Mouse (Mus musculus): ENCODE data around the gene Upk1b. TPM values are rescaled to one million over a fixed set of nuclear protein-coding genes. Genes with fewer than 3 reads are reported as not detected.

Gene Upk1b
- polyA plus RNA-seq, 1 experiment from 2014 or later, result 1.6 TPM

- Histone ChIP-seq H3K9me3 (ENCODE audit: control insufficient read depth, low read length) (no peaks in the 10 kb centered on the region), H3K27me3 (ENCODE audit: control insufficient read depth, insufficient read depth, low read length) (no peaks in the 10 kb centered on the region), H3K4me3 (ENCODE audit: low read depth, low read length) (no peak overlapping the region), H3K27ac (ENCODE audit: low read depth, low read length) (no peak overlapping the region), H3K36me3 (ENCODE audit: control insufficient read depth, insufficient read depth, low read length) (no peaks in the 10 kb centered on the region), H3K9ac (ENCODE audit: low read length) (no peak overlapping the region), H3K4me1 (replicated peaks; ENCODE audit: control insufficient read depth, insufficient read depth, low read length) (no peaks in the 10 kb centered on the region), H3K4me2 (ENCODE audit: low read depth, low read length, severe bottlenecking) (no peak overlapping the region)
- ATAC-seq (replicated peaks; ENCODE audit: low FRiP score) (no peak), DNase-seq (ENCODE audit: low spot score) (no peak)
- WGBS, result 87% methylated on average over 9 of the region's 9 CpGs
These were observed 30.6 kb downstream of the Upk1b start for GRCm38 (mm10) chr16:38769529-38769928.

- 92% methylated on average over 8 of the region's 8 CpGs for WGBS
- ATAC-seq (replicated peaks; ENCODE audit: low FRiP score) (no peak), DNase-seq (ENCODE audit: low spot score) (no peak)
- Histone ChIP-seq H3K27ac (ENCODE audit: low read depth, low read length) (no peak overlapping the region), H3K9me3 (ENCODE audit: control insufficient read depth, low read length) (no peaks in the 10 kb centered on the region), H3K36me3 (ENCODE audit: control insufficient read depth, insufficient read depth, low read length) (no peaks in the 10 kb centered on the region), H3K4me3 (ENCODE audit: low read depth, low read length) (no peak overlapping the region), H3K27me3 (ENCODE audit: control insufficient read depth, insufficient read depth, low read length) (no peaks in the 10 kb centered on the region), H3K4me2 (ENCODE audit: low read depth, low read length, severe bottlenecking) (no peak overlapping the region), H3K9ac (ENCODE audit: low read length) (no peak overlapping the region), H3K4me1 (replicated peaks; ENCODE audit: control insufficient read depth, insufficient read depth, low read length) (no peaks in the 10 kb centered on the region)
These were observed 31.7 kb downstream of the Upk1b start for GRCm38 (mm10) chr16:38768386-38768785.

- Histone ChIP-seq H3K9ac (ENCODE audit: low read length) (no peak overlapping the region), H3K36me3 (ENCODE audit: control insufficient read depth, insufficient read depth, low read length) (no peaks in the 10 kb centered on the region), H3K4me2 (ENCODE audit: low read depth, low read length, severe bottlenecking) (no peak overlapping the region), H3K27ac (ENCODE audit: low read depth, low read length) (no peak overlapping the region), H3K27me3 (ENCODE audit: control insufficient read depth, insufficient read depth, low read length) (no peaks in the 10 kb centered on the region), H3K4me3 (ENCODE audit: low read depth, low read length) (no peak overlapping the region), H3K9me3 (ENCODE audit: control insufficient read depth, low read length) (no peaks in the 10 kb centered on the region), H3K4me1 (replicated peaks; ENCODE audit: control insufficient read depth, insufficient read depth, low read length) (no peaks in the 10 kb centered on the region)
- no peak for DNase-seq (ENCODE audit: low spot score)
- WGBS, result 92% methylated on average over 8 of the region's 8 CpGs
- no peak for ATAC-seq (replicated peaks; ENCODE audit: low FRiP score)
These were observed 32.4 kb downstream of the Upk1b start for GRCm38 (mm10) chr16:38767761-38768160.

- H3K27ac ChIP-seq (ENCODE audit: low read depth, low read length), result no peak overlapping the region
- no peaks in the 10 kb centered on the region for H3K9me3 ChIP-seq (ENCODE audit: control insufficient read depth, low read length)
- H3K36me3 ChIP-seq (ENCODE audit: control insufficient read depth, insufficient read depth, low read length), result no peaks in the 10 kb centered on the region
- ATAC-seq (replicated peaks; ENCODE audit: low FRiP score) (no peak), DNase-seq (ENCODE audit: low spot score) (no peak)
- H3K4me3 ChIP-seq (ENCODE audit: low read depth, low read length), result no peak overlapping the region
- no peaks in the 10 kb centered on the region for H3K4me1 ChIP-seq (replicated peaks; ENCODE audit: control insufficient read depth, insufficient read depth, low read length)
- H3K27me3 ChIP-seq (ENCODE audit: control insufficient read depth, insufficient read depth, low read length), result no peaks in the 10 kb centered on the region
- H3K9ac ChIP-seq (ENCODE audit: low read length), result no peak overlapping the region
- 78% methylated on average over 3 of the region's 3 CpGs for WGBS
- H3K4me2 ChIP-seq (ENCODE audit: low read depth, low read length, severe bottlenecking), result no peak overlapping the region
These were observed 33.5 kb downstream of the Upk1b start for GRCm38 (mm10) chr16:38766671-38767070.

DNA sequence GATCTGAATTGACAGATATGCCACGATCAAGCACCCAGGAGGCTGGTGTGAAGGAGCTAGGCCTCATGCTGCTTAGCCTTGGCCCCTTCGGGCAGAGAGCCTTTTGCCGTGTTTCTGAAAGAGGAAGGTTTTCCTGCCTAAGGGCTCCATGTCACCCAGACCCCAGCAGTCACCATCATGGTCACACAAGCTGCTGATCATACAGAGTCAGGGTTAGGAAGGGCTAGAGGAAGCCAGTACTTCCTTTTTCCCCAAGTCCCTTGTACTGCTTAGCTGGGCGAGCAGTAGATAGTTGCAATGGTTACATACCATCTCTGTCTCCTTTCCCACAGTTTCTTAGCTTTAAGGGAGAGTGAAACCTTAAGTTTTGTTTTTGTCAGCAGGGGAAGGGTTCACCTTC lies 36.6 kb downstream of the Upk1b start:
- DNase-seq (ENCODE audit: low spot score) (no peak), ATAC-seq (replicated peaks; ENCODE audit: low FRiP score) (no peak)
- Histone ChIP-seq H3K27ac (ENCODE audit: low read depth, low read length) (no peak overlapping the region), H3K4me3 (ENCODE audit: low read depth, low read length) (no peak overlapping the region), H3K36me3 (ENCODE audit: control insufficient read depth, insufficient read depth, low read length) (no peaks in the 10 kb centered on the region), H3K27me3 (ENCODE audit: control insufficient read depth, insufficient read depth, low read length) (no peaks in the 10 kb centered on the region), H3K9me3 (ENCODE audit: control insufficient read depth, low read length) (no peaks in the 10 kb centered on the region), H3K4me2 (ENCODE audit: low read depth, low read length, severe bottlenecking) (no peak overlapping the region), H3K4me1 (replicated peaks; ENCODE audit: control insufficient read depth, insufficient read depth, low read length) (no peaks in the 10 kb centered on the region), H3K9ac (ENCODE audit: low read length) (no peak overlapping the region)
- WGBS, result 88% methylated on average over 4 of the region's 4 CpGs

GRCm38 (mm10) chr16:38762401-38762800 lies 37.7 kb downstream of the Upk1b start:
- Histone ChIP-seq H3K27ac (ENCODE audit: low read depth, low read length) (no peak overlapping the region), H3K9ac (ENCODE audit: low read length) (no peak overlapping the region), H3K9me3 (ENCODE audit: control insufficient read depth, low read length) (no peaks in the 10 kb centered on the region), H3K36me3 (ENCODE audit: control insufficient read depth, insufficient read depth, low read length) (no peaks in the 10 kb centered on the region), H3K4me1 (replicated peaks; ENCODE audit: control insufficient read depth, insufficient read depth, low read length) (no peaks in the 10 kb centered on the region), H3K27me3 (ENCODE audit: control insufficient read depth, insufficient read depth, low read length) (no peaks in the 10 kb centered on the region), H3K4me2 (ENCODE audit: low read depth, low read length, severe bottlenecking) (no peak overlapping the region), H3K4me3 (ENCODE audit: low read depth, low read length) (no peak overlapping the region)
- no peak for ATAC-seq (replicated peaks; ENCODE audit: low FRiP score)
- DNase-seq (ENCODE audit: low spot score), result no peak
- WGBS, result 91% methylated on average over 8 of the region's 8 CpGs

DNA sequence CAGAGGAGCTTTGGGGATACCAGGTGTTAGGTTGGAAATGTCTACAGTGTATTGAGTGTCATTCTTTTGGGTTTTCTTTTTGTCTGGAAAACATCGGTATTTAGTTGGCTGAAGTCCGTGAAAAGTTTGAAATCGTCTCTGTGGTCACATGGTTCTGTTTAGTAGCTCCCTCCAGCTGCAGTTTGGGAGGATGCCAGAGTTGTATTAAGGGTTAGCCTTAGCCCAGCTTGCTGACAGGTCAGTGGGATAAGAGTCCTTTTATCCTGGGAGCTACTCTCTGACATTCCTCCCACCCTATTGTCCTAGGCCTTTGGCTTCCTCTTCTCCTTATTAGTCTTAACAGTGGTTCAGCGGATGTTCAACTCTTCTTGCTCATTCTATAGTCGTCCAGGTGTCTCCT lies 38.2 kb downstream of the Upk1b start:
- H3K9me3 ChIP-seq (ENCODE audit: control insufficient read depth, low read length), result no peaks in the 10 kb centered on the region
- no peaks in the 10 kb centered on the region for H3K36me3 ChIP-seq (ENCODE audit: control insufficient read depth, insufficient read depth, low read length)
- no peak overlapping the region for H3K9ac ChIP-seq (ENCODE audit: low read length)
- H3K4me2 ChIP-seq (ENCODE audit: low read depth, low read length, severe bottlenecking), result no peak overlapping the region
- no peak overlapping the region for H3K27ac ChIP-seq (ENCODE audit: low read depth, low read length)
- ATAC-seq (replicated peaks; ENCODE audit: low FRiP score), result no peak
- H3K4me1 ChIP-seq (replicated peaks; ENCODE audit: control insufficient read depth, insufficient read depth, low read length), result no peaks in the 10 kb centered on the region
- H3K27me3 ChIP-seq (ENCODE audit: control insufficient read depth, insufficient read depth, low read length), result no peaks in the 10 kb centered on the region
- no peak overlapping the region for H3K4me3 ChIP-seq (ENCODE audit: low read depth, low read length)
- WGBS, result 89% methylated on average over 5 of the region's 5 CpGs
- DNase-seq (ENCODE audit: low spot score), result no peak

- 88% methylated on average over 6 of the region's 6 CpGs for WGBS
- Histone ChIP-seq H3K27me3 (ENCODE audit: control insufficient read depth, insufficient read depth, low read length) (no peaks in the 10 kb centered on the region), H3K36me3 (ENCODE audit: control insufficient read depth, insufficient read depth, low read length) (no peaks in the 10 kb centered on the region), H3K9ac (ENCODE audit: low read length) (no peak overlapping the region), H3K4me1 (replicated peaks; ENCODE audit: control insufficient read depth, insufficient read depth, low read length) (no peaks in the 10 kb centered on the region), H3K4me3 (ENCODE audit: low read depth, low read length) (no peak overlapping the region), H3K27ac (ENCODE audit: low read depth, low read length) (no peak overlapping the region), H3K9me3 (ENCODE audit: control insufficient read depth, low read length) (no peaks in the 10 kb centered on the region), H3K4me2 (ENCODE audit: low read depth, low read length, severe bottlenecking) (no peak overlapping the region)
- no peak for DNase-seq (ENCODE audit: low spot score)
- ATAC-seq (replicated peaks; ENCODE audit: low FRiP score), result no peak
These were observed 39.2 kb downstream of the Upk1b start for GRCm38 (mm10) chr16:38760834-38761375.

- H3K4me1 ChIP-seq (replicated peaks; ENCODE audit: control insufficient read depth, insufficient read depth, low read length), result no peaks in the 10 kb centered on the region
- H3K9me3 ChIP-seq (ENCODE audit: control insufficient read depth, low read length), result no peaks in the 10 kb centered on the region
- DNase-seq (ENCODE audit: low spot score) (no peak), ATAC-seq (replicated peaks; ENCODE audit: low FRiP score) (no peak)
- H3K4me3 ChIP-seq (ENCODE audit: low read depth, low read length), result no peak overlapping the region
- H3K9ac ChIP-seq (ENCODE audit: low read length), result no peak overlapping the region
- H3K27ac ChIP-seq (ENCODE audit: low read depth, low read length), result no peak overlapping the region
- WGBS, result 95% methylated on average over 5 of the region's 5 CpGs
- H3K27me3 ChIP-seq (ENCODE audit: control insufficient read depth, insufficient read depth, low read length), result no peaks in the 10 kb centered on the region
- no peaks in the 10 kb centered on the region for H3K36me3 ChIP-seq (ENCODE audit: control insufficient read depth, insufficient read depth, low read length)
- no peak overlapping the region for H3K4me2 ChIP-seq (ENCODE audit: low read depth, low read length, severe bottlenecking)
These were observed 39.9 kb downstream of the Upk1b start for GRCm38 (mm10) chr16:38760239-38760638.

All from forebrain, embryonic 11.5 days (tissue).